Mouse (Mus musculus): ENCODE results near the gene Ppm1j.

Ppm1j gene

GRCm38 (mm10) chr3:104816130-104816529 lies 35.3 kb downstream of the Ppm1j start:
- DNase-seq = no peak

DNA sequence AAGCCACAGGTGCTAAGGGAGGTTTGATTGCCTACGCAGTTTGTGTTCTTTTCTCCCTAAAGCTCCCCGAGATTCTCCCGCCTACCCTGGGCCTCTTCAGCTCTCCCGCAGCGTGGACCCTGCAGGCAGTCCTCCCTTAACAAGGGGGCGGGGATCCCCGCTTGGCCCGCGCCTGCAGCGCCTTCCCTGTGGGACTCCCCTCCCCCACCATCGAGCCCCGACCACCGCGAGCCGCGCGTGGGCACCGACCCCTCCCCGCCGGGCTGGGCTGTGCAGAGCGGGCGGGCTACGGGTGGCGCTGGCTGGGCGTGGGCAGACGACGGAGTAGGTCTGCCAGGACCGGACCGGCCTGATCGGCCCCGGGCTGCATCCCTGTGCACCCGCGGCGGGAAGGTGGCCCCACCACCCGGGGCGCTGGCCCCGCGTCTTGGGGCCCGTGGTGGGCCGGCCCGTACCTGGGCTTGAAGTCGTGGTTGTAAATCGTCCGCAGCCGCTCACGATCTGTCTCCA lies 36.7 kb downstream of the Ppm1j start:
- peak; percentile 62 for DNase-seq

- DNase-seq = peak; percentile 84
Observed at GRCm38 (mm10) chr3:104817991-104818748, 37.3 kb downstream of the Ppm1j start, which contains the start of gene Mov10. TSS of gene Mov10 (minus strand) at chr3:104818563.

DNA sequence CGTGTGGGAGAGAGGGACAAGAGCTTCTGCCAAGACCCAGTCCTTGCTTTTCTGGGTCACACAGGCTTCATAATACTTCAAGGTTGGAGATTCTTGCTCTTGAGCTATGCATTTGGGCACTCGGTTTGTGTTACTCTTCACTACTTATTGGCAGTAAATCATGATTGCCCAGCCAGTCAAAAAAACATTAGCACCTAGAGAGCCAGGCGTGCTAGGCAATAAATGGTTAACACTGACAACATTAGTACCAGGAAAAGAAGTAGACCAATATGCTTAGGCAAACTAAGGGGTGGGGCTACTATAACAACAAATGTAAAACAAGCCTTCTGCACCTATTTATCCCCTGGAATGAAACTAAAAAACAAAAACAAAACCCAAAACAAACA lies 37.9 kb downstream of the Ppm1j start:
- DNase-seq = no peak

DNA sequence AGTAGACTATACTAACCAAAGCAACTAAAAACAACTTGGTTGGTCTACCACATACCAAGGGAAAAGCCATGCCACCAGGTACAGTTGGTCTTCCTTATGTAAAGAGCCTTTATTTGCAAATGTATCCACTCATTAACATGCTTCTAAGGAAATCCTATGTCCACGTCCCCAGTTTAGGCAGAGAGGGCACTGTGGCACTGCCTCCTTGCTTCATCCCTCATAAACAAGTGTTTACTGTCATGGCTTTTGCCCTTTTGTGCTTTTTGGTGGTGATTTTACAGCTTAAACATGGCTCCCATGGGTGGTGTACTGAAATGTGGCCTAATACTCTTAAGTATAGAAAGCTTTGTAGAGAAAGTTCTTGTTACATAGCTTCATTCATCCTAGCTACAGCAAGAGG lies 39.6 kb downstream of the Ppm1j start:
- DNase-seq = no peak

GRCm38 (mm10) chr3:104822413-104822812 lies 41.6 kb downstream of the Ppm1j start:
- no peak for DNase-seq
